Mouse (Mus musculus) heart, embryonic 14.5 days (tissue): ENCODE measurements at regions not wholly inside any gene's neighbourhood (a gene's known extent, or its start where the extent isn't known, plus 50 kb on each side); places are given as distances from the start of the nearest gene placed in this dataset.

Experiments used
- ATAC-seq: fragments of 200-750 bp; cut with Nextera tagmentation; 2 replicates; pipeline ENCODE4 v1.8.0; 2017; ENCODE audit warnings: low read depth, moderate TSS enrichment; ENCODE audit not compliant: insufficient number of reproducible peaks, insufficient read depth, low FRiP score
- H3K27ac ChIP-seq, 2 experiments: fragments of 200-500 bp in 1 of 2; fragments of 300-500 bp in 1 of 2; sonication (generic) in 1 of 2; replicated peaks in 1 of 2; 2 replicates each; pipeline ENCODE4 v1.5.1; 2012 to 2014; ENCODE audit warnings: low read depth in 2 of 2, low read length in 2 of 2, control low read depth in 1 of 2, mild to moderate bottlenecking in 1 of 2, mixed read lengths in 1 of 2; ENCODE audit not compliant: control insufficient read depth in 1 of 2, insufficient read depth in 1 of 2
- H3K27me3 ChIP-seq: fragments of 300-500 bp; sonication (generic); 2 replicates; pipeline ENCODE4 v1.6.1; 2014; ENCODE audit warnings: mild to moderate bottlenecking, low read length, control low read depth; ENCODE audit not compliant: control insufficient read depth, insufficient read depth
- H3K36me3 ChIP-seq: fragments of 300-500 bp; sonication (generic); 2 replicates; pipeline ENCODE4 v1.6.1; 2014; ENCODE audit warnings: mild to moderate bottlenecking, control low read depth, low read length, mixed read lengths; ENCODE audit not compliant: control insufficient read depth, insufficient read depth
- H3K4me1 ChIP-seq, 2 experiments: fragments of 200-500 bp in 1 of 2; fragments of 300-500 bp in 1 of 2; sonication (generic) in 1 of 2; 2 replicates each; pipeline ENCODE4 v1.6.1; 2012 to 2014; ENCODE audit warnings: low read length in 2 of 2, control low read depth in 1 of 2, mixed read lengths in 1 of 2; ENCODE audit not compliant: control insufficient read depth in 2 of 2, insufficient read depth in 2 of 2
- H3K4me2 ChIP-seq: fragments of 300-500 bp; sonication (generic); 2 replicates; pipeline ENCODE4 v1.6.1; 2014; ENCODE audit warnings: mild to moderate bottlenecking, low read length
- H3K4me3 ChIP-seq, 2 experiments: fragments of 200-500 bp in 1 of 2; fragments of 300-500 bp in 1 of 2; sonication (generic) in 1 of 2; 2 replicates each; pipeline ENCODE4 v1.5.1; 2012 to 2014; ENCODE audit warnings: low read length in 2 of 2, mild to moderate bottlenecking in 2 of 2, control low read depth in 1 of 2, low read depth in 1 of 2, moderate library complexity in 1 of 2; ENCODE audit not compliant: control insufficient read depth in 1 of 2, insufficient read depth in 1 of 2
- H3K9ac ChIP-seq: fragments of 300-500 bp; sonication (generic); 2 replicates; pipeline ENCODE4 v1.6.1; 2014; ENCODE audit warnings: mild to moderate bottlenecking, low read length
- H3K9me3 ChIP-seq: fragments of 300-500 bp; sonication (generic); 2 replicates; pipeline ENCODE4 v1.6.1; 2016; ENCODE audit warnings: low read length, control low read depth; ENCODE audit not compliant: control insufficient read depth
- WGBS: fragments of 180-500 bp; shearing (Covaris S2); extraction: QIAGEN DNeasy Blood & Tissue Kit; methylation state at CpG from one replicate; pipeline ENCODE4 v1.1.7; 2014; 5-methylcytosine and 5-hydroxymethylcytosine counted together

DNA sequence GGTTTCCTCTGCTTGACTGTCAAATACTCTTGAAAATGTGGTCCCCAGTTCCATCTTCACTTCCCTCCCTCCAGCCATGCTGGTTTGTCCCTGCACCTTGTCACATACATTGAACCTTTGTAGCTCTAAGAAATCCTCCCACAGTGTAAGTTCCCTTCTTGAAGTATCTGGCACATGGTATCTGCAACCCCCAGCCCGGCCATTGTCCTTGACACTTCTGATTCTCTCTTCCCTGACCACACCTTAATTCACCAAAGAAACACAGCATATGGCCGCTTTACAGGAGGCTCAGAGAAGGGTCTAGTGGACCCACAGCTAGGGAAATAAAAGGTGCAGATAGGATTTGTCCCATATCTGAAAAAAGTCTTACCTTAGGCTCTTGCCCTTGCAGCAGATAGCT lies 133.9 kb upstream of the Gli2 start:
- H3K27ac ChIP-seq = no peak overlapping the region
- no peaks in the 10 kb centered on the region for H3K36me3 ChIP-seq
- peaks cover 6% of the 10 kb centered on the region; the same call in 1 of the 2 replicates for H3K27me3 ChIP-seq
- no peak for ATAC-seq
- H3K4me3 ChIP-seq = no peak overlapping the region
- peaks cover 16 to 22% of the 10 kb centered on the region in 2 experiments for H3K4me1 ChIP-seq
- no peaks in the 10 kb centered on the region for H3K9me3 ChIP-seq
- WGBS = 88% methylated on average over 2 of the region's 2 CpGs
- no peak overlapping the region for H3K4me2 ChIP-seq
- H3K9ac ChIP-seq = no peak overlapping the region

DNA sequence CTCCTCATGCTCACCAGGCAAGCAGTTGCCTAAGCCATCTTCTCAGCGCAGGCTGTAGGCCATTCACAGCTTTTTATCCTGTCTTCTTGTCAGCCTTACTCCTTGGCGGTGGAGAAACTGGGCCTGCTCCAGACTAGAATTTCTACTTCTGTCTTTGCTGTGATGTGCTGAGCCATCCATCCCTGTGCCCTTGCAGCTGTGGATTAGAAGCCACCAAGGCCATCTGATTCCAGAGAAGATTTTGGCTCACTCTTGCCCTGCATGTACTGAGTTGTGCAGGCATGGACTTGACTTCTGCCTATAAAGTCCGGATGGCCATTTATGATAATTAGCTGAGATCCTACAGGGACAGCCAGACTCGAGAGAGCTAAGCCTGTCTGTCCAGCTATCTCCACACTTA lies 133.4 kb upstream of the Gli2 start:
- ATAC-seq = no peak
- Histone ChIP-seq H3K27ac (no peak overlapping the region), H3K4me1 (peaks cover 16 to 22% of the 10 kb centered on the region in 2 experiments), H3K36me3 (no peaks in the 10 kb centered on the region), H3K4me3 (no peak overlapping the region), H3K27me3 (peaks cover 6% of the 10 kb centered on the region; the same call in 1 of the 2 replicates), H3K9me3 (no peaks in the 10 kb centered on the region), H3K9ac (no peak overlapping the region), H3K4me2 (no peak overlapping the region)
- 72% methylated on average over 4 of the region's 4 CpGs for WGBS

- Histone ChIP-seq H3K27ac (no peak overlapping the region; a peak in 1 of 4 replicates), H3K4me2 (peak overlapping the region; percentile 42), H3K27me3 (peaks cover 3% of the 10 kb centered on the region; the same call in 1 of the 2 replicates), H3K36me3 (no peaks in the 10 kb centered on the region), H3K9me3 (no peaks in the 10 kb centered on the region), H3K4me3 (no peak overlapping the region), H3K9ac (0 out of 2 replicates have a peak overlapping the region, but pooled peaks have one; percentile 36), H3K4me1 (peaks cover 9 to 17% of the 10 kb centered on the region in 2 experiments)
- 22% methylated on average over 17 of the region's 17 CpGs for WGBS
- no peak; the same call in 1 of the 2 replicates for ATAC-seq
Measured at GRCm38 (mm10) chr1:119183558-119184270, 130.3 kb upstream of the Gli2 start.

DNA sequence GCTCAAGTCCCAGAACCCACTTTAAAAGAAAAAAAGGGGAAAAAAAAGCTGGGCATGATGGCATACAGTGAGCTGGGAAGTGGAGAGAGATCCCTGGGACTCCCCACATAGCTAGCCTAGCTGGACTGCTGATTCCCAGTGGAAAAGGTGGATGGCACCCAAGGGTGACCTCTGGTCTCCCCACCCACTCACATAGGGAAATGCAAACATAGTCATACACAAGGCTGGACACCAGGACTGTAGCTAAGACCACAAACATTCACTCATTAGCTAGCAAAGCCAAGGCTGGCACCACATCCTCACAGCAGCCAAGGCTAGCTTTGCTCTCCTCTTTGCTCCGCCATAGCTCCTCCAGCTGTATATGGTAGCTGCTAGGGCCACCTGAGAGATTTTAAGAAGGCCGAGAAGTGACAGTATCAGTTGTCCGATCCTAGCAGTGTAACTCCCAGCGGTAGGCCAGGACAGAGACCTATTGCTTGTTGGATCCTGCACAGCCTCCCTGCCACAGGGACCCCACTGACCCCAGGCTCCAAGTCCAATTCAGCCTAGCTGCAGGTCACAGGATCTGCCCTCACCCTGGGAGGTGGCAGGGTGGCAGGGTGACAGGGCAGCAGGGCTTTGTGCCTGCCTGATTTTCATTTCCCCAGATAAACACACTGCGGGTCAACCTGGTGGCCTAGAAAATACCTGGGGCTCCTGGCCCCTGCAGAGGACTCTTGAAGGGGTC lies 119.8 kb upstream of the Gli2 start:
- Histone ChIP-seq H3K36me3 (no peaks in the 10 kb centered on the region), H3K9ac (no peak overlapping the region), H3K4me2 (no peak overlapping the region), H3K9me3 (no peaks in the 10 kb centered on the region), H3K4me1 (no peaks in the 10 kb centered on the region), H3K27ac (no peak overlapping the region), H3K4me3 (no peak overlapping the region), H3K27me3 (no peaks in the 10 kb centered on the region)
- 81% methylated on average over 5 of the region's 5 CpGs for WGBS
- ATAC-seq = no peak

- no peak overlapping the region for H3K9ac ChIP-seq
- H3K4me2 ChIP-seq = no peak overlapping the region
- ATAC-seq = no peak
- H3K9me3 ChIP-seq = no peaks in the 10 kb centered on the region
- no peak overlapping the region for H3K4me3 ChIP-seq
- no peak overlapping the region for H3K27ac ChIP-seq
- H3K36me3 ChIP-seq = no peaks in the 10 kb centered on the region
- no peaks in the 10 kb centered on the region for H3K4me1 ChIP-seq
- H3K27me3 ChIP-seq = no peaks in the 10 kb centered on the region
- WGBS = 75% methylated on average over 5 of the region's 5 CpGs
Measured at GRCm38 (mm10) chr1:119167443-119167842, 114.0 kb upstream of the Gli2 start.

- Histone ChIP-seq H3K4me3 (no peak overlapping the region), H3K9ac (no peak overlapping the region), H3K4me2 (no peak overlapping the region), H3K27ac (no peak overlapping the region), H3K9me3 (no peaks in the 10 kb centered on the region), H3K4me1 (no peaks in the 10 kb centered on the region), H3K27me3 (no peaks in the 10 kb centered on the region), H3K36me3 (no peaks in the 10 kb centered on the region)
- ATAC-seq = no peak
- 89% methylated on average over 7 of the region's 7 CpGs for WGBS
Measured at GRCm38 (mm10) chr1:119166286-119166685, 112.9 kb upstream of the Gli2 start.

DNA sequence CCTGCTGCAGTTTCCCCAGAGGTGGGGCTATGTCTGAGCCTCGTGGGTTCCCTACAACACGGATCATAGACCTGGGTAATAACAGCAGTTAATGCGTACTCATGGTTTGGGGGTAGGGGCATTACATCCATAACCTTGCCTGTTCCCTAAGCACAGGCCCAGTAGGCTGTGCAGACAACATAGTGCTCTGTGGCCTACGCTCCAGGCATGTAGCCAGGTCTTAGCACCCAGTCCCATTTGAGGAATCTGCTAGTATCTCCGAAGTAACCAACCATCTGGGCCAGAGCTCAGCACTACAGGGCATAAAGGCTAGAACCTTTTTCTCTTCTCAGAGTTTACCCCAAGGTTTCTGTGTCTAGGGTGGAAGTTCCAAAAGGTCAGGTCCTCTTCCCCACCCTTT lies 111.4 kb upstream of the Gli2 start:
- Histone ChIP-seq H3K27me3 (no peaks in the 10 kb centered on the region), H3K9ac (no peak overlapping the region), H3K27ac (no peak overlapping the region), H3K36me3 (no peaks in the 10 kb centered on the region), H3K9me3 (no peaks in the 10 kb centered on the region), H3K4me1 (no peaks in the 10 kb centered on the region), H3K4me3 (no peak overlapping the region), H3K4me2 (no peak overlapping the region)
- WGBS = 76% methylated on average over 5 of the region's 5 CpGs
- ATAC-seq = no peak
